Mouse (Mus musculus) E14TG2a.4 (cell line): ENCODE measurements around the gene Add1.

Experiments used
- CTCF ChIP-seq: conservative IDR thresholded peaks from 2 replicates; pipeline ENCODE4 v1.5.1; 2014; ENCODE audit warnings: low read length
- NANOG ChIP-seq: IDR thresholded peaks from 2 replicates; pipeline ENCODE4 v1.6.1; 2014; ENCODE audit warnings: borderline replicate concordance, low read length, mixed read lengths
- POU5F1 ChIP-seq: IDR thresholded peaks from 2 replicates; pipeline ENCODE4 v1.6.1; 2014; ENCODE audit warnings: low read length, borderline replicate concordance

GRCm38 (mm10) chr5:34530687-34531086 is 42.8 kb upstream of the Add1 start:
- TF ChIP-seq POU5F1 (no peak), CTCF (no peak), NANOG (no peak)
